Mouse (Mus musculus): ENCODE measurements around the gene Pla2g2c. TPM values are rescaled to one million over a fixed set of nuclear protein-coding genes. Genes with fewer than 3 reads are reported as not detected.

Gene Pla2g2c
- polyA plus RNA-seq, 1 experiment from 2014 or later = 0.60 TPM

- no peak overlapping the region for H3K4me2 ChIP-seq
- H3K9me3 ChIP-seq (replicated peaks) = no peaks in the 10 kb centered on the region
- ATAC-seq (ENCODE audit: low FRiP score) = no peak
- peaks cover 21% of the 10 kb centered on the region for H3K4me1 ChIP-seq
- peak overlapping the region; percentile 48 for H3K27ac ChIP-seq (replicated peaks)
- no peaks in the 10 kb centered on the region for H3K27me3 ChIP-seq (replicated peaks)
- no peak overlapping the region for H3K9ac ChIP-seq (replicated peaks)
- no peak overlapping the region for H3K4me3 ChIP-seq (replicated peaks)
- 73% methylated on average over 4 of the region's 4 CpGs for WGBS
- no peaks in the 10 kb centered on the region for H3K36me3 ChIP-seq
Measured at GRCm38 (mm10) chr4:138755439-138755838, 30.8 kb downstream of the Pla2g2c start.

- Histone ChIP-seq H3K27ac (replicated peaks) (peak overlapping the region; percentile 28), H3K27me3 (replicated peaks) (no peaks in the 10 kb centered on the region), H3K4me3 (replicated peaks) (no peak overlapping the region), H3K4me1 (peaks cover 21% of the 10 kb centered on the region), H3K36me3 (no peaks in the 10 kb centered on the region), H3K4me2 (no peak overlapping the region), H3K9ac (replicated peaks) (no peak overlapping the region), H3K9me3 (replicated peaks) (no peaks in the 10 kb centered on the region)
- WGBS = 58% methylated on average over 11 of the region's 11 CpGs
- no peak; the same call in 1 of the 2 replicates for ATAC-seq (ENCODE audit: low FRiP score)
Measured at GRCm38 (mm10) chr4:138755983-138756382, 31.4 kb downstream of the Pla2g2c start.

GRCm38 (mm10) chr4:138757416-138757815 lies 32.8 kb downstream of the Pla2g2c start, which contains the start of gene Pla2g2f:
Gene Pla2g2f (minus strand): TSS chr4:138757626.
- no peaks in the 10 kb centered on the region for H3K27me3 ChIP-seq (replicated peaks)
- WGBS = 60% methylated on average over 8 of the region's 8 CpGs
- H3K9me3 ChIP-seq (replicated peaks) = no peaks in the 10 kb centered on the region
- H3K27ac ChIP-seq (replicated peaks) = 0 out of 2 replicates have a peak within 1 kb of the TSS, but pooled peaks have one; percentile 7
- H3K36me3 ChIP-seq = no peaks in the 10 kb centered on the region
- no peak for ATAC-seq (ENCODE audit: low FRiP score)
- no peak within 1 kb of the TSS for H3K4me2 ChIP-seq
- peaks cover 21% of the 10 kb centered on the region for H3K4me1 ChIP-seq
- H3K9ac ChIP-seq (replicated peaks) = no peak within 1 kb of the TSS
- no peak within 1 kb of the TSS for H3K4me3 ChIP-seq (replicated peaks)

GRCm38 (mm10) chr4:138762266-138762665 lies 37.7 kb downstream of the Pla2g2c start:
- no peak overlapping the region for H3K4me3 ChIP-seq (replicated peaks)
- no peaks in the 10 kb centered on the region for H3K36me3 ChIP-seq
- no peaks in the 10 kb centered on the region for H3K4me1 ChIP-seq
- H3K9ac ChIP-seq (replicated peaks) = no peak overlapping the region
- H3K27me3 ChIP-seq (replicated peaks) = no peaks in the 10 kb centered on the region
- H3K27ac ChIP-seq (replicated peaks) = no peak overlapping the region
- H3K4me2 ChIP-seq = no peak overlapping the region
- no peaks in the 10 kb centered on the region for H3K9me3 ChIP-seq (replicated peaks)
- WGBS = 84% methylated on average over 9 of the region's 9 CpGs
- ATAC-seq (ENCODE audit: low FRiP score) = no peak

GRCm38 (mm10) chr4:138771970-138772369 lies 47.4 kb downstream of the Pla2g2c start:
- H3K27ac ChIP-seq (replicated peaks) = no peak overlapping the region
- ATAC-seq (ENCODE audit: low FRiP score) = no peak
- H3K4me3 ChIP-seq (replicated peaks) = no peak overlapping the region
- H3K9me3 ChIP-seq (replicated peaks) = no peaks in the 10 kb centered on the region
- H3K4me2 ChIP-seq = no peak overlapping the region
- no peaks in the 10 kb centered on the region for H3K27me3 ChIP-seq (replicated peaks)
- H3K9ac ChIP-seq (replicated peaks) = no peak overlapping the region
- no peaks in the 10 kb centered on the region for H3K36me3 ChIP-seq
- 90% methylated on average over 10 of the region's 10 CpGs for WGBS
- H3K4me1 ChIP-seq = peaks cover 6% of the 10 kb centered on the region; the same call in 1 of the 2 replicates

- no peak overlapping the region for H3K4me3 ChIP-seq (replicated peaks)
- no peak for ATAC-seq (ENCODE audit: low FRiP score)
- no peak overlapping the region for H3K4me2 ChIP-seq
- H3K9me3 ChIP-seq (replicated peaks) = no peaks in the 10 kb centered on the region
- no peak overlapping the region for H3K9ac ChIP-seq (replicated peaks)
- WGBS = 84% methylated on average over 5 of the region's 5 CpGs
- H3K36me3 ChIP-seq = no peaks in the 10 kb centered on the region
- H3K27ac ChIP-seq (replicated peaks) = no peak overlapping the region
- H3K27me3 ChIP-seq (replicated peaks) = no peaks in the 10 kb centered on the region
- H3K4me1 ChIP-seq = peaks cover 11% of the 10 kb centered on the region
Measured at GRCm38 (mm10) chr4:138772386-138772785, 47.8 kb downstream of the Pla2g2c start.

GRCm38 (mm10) chr4:138775435-138775834 lies 50.8 kb downstream of the Pla2g2c start, which contains the start of gene Pla2g2d:
Gene Pla2g2d (plus strand): TSS chr4:138775735.
- Histone ChIP-seq H3K4me1 (peaks cover 23% of the 10 kb centered on the region), H3K36me3 (no peaks in the 10 kb centered on the region), H3K9ac (replicated peaks) (no peak within 1 kb of the TSS), H3K27me3 (replicated peaks) (no peaks in the 10 kb centered on the region), H3K4me3 (replicated peaks) (no peak within 1 kb of the TSS), H3K4me2 (no peak within 1 kb of the TSS), H3K27ac (replicated peaks) (peak within 1 kb of the TSS; percentile 81), H3K9me3 (replicated peaks) (no peaks in the 10 kb centered on the region)
- 89% methylated on average over 6 of the region's 6 CpGs for WGBS
- ATAC-seq (ENCODE audit: low FRiP score) = no peak

GRCm38 (mm10) chr4:138777417-138778407 lies 53.1 kb downstream of the Pla2g2c start:
- WGBS = 31% methylated on average over 20 of the region's 20 CpGs
- Histone ChIP-seq H3K27ac (replicated peaks) (peak overlapping the region; percentile 81), H3K27me3 (replicated peaks) (no peaks in the 10 kb centered on the region), H3K4me2 (no peak overlapping the region), H3K4me3 (replicated peaks) (no peak overlapping the region), H3K9me3 (replicated peaks) (no peaks in the 10 kb centered on the region), H3K4me1 (peaks cover 23% of the 10 kb centered on the region), H3K36me3 (no peaks in the 10 kb centered on the region), H3K9ac (replicated peaks) (no peak overlapping the region)
- ATAC-seq (ENCODE audit: low FRiP score) = peak; percentile 78

- Histone ChIP-seq H3K4me2 (no peak overlapping the region), H3K27ac (replicated peaks) (no peak overlapping the region), H3K27me3 (replicated peaks) (no peaks in the 10 kb centered on the region), H3K4me1 (peaks cover 23% of the 10 kb centered on the region), H3K4me3 (replicated peaks) (no peak overlapping the region), H3K9me3 (replicated peaks) (no peaks in the 10 kb centered on the region), H3K9ac (replicated peaks) (no peak overlapping the region), H3K36me3 (no peaks in the 10 kb centered on the region)
- WGBS = 91% methylated on average over 5 of the region's 5 CpGs
- ATAC-seq (ENCODE audit: low FRiP score) = no peak
Measured at GRCm38 (mm10) chr4:138780300-138780699, 55.7 kb downstream of the Pla2g2c start.

GRCm38 (mm10) chr4:138782098-138782497 lies 57.5 kb downstream of the Pla2g2c start:
- Histone ChIP-seq H3K4me2 (no peak overlapping the region), H3K27me3 (replicated peaks) (no peaks in the 10 kb centered on the region), H3K36me3 (no peaks in the 10 kb centered on the region), H3K27ac (replicated peaks) (no peak overlapping the region), H3K4me3 (replicated peaks) (no peak overlapping the region), H3K9ac (replicated peaks) (no peak overlapping the region), H3K9me3 (replicated peaks) (no peaks in the 10 kb centered on the region), H3K4me1 (peaks cover 15% of the 10 kb centered on the region)
- no peak for ATAC-seq (ENCODE audit: low FRiP score)
- WGBS = 80% methylated on average over 6 of the region's 6 CpGs

GRCm38 (mm10) chr4:138785721-138786120 lies 61.1 kb downstream of the Pla2g2c start:
- Histone ChIP-seq H3K9ac (replicated peaks) (no peak overlapping the region), H3K9me3 (replicated peaks) (no peaks in the 10 kb centered on the region), H3K4me2 (no peak overlapping the region), H3K4me3 (replicated peaks) (no peak overlapping the region), H3K27ac (replicated peaks) (no peak overlapping the region), H3K36me3 (no peaks in the 10 kb centered on the region), H3K27me3 (replicated peaks) (no peaks in the 10 kb centered on the region), H3K4me1 (no peaks in the 10 kb centered on the region)
- 57% methylated on average over 4 of the region's 4 CpGs for WGBS
- no peak for ATAC-seq (ENCODE audit: low FRiP score)

- no peaks in the 10 kb centered on the region for H3K36me3 ChIP-seq
- no peak overlapping the region for H3K9ac ChIP-seq (replicated peaks)
- no peaks in the 10 kb centered on the region for H3K4me1 ChIP-seq
- no peak overlapping the region for H3K4me3 ChIP-seq (replicated peaks)
- WGBS = 67% methylated on average over 4 of the region's 4 CpGs
- no peaks in the 10 kb centered on the region for H3K9me3 ChIP-seq (replicated peaks)
- no peaks in the 10 kb centered on the region for H3K27me3 ChIP-seq (replicated peaks)
- no peak for ATAC-seq (ENCODE audit: low FRiP score)
- H3K27ac ChIP-seq (replicated peaks) = no peak overlapping the region
- H3K4me2 ChIP-seq = no peak overlapping the region
Measured at GRCm38 (mm10) chr4:138786141-138786540, 61.5 kb downstream of the Pla2g2c start.
